Mouse (Mus musculus): ENCODE results near the gene Atp6v1a. TPM values are rescaled to one million over a fixed set of nuclear protein-coding genes. Genes with fewer than 3 reads are reported as not detected.

Atp6v1a gene
- total and polyA plus RNA-seq, 2 experiments from 2014 or later, result 161 to 183 TPM

GRCm38 (mm10) chr16:44163831-44164230 lies 24.3 kb upstream of the Atp6v1a start:
- Histone ChIP-seq H3K4me1 (ENCODE audit: insufficient read depth, low read length) (no peaks in the 10 kb centered on the region), H3K4me3 (ENCODE audit: low read length) (no peak overlapping the region), H3K4me2 (ENCODE audit: low read depth, low read length) (no peak overlapping the region), H3K9me3 (ENCODE audit: low read length) (no peaks in the 10 kb centered on the region), H3K9ac (replicated peaks; ENCODE audit: low read length) (no peak overlapping the region), H3K27me3 (ENCODE audit: insufficient read depth, low read length) (no peaks in the 10 kb centered on the region), H3K27ac (no peak overlapping the region), H3K36me3 (ENCODE audit: insufficient read depth, low read length) (peaks cover 3% of the 10 kb centered on the region; the same call in 1 of the 2 replicates)
- ATAC-seq (no peak), DNase-seq (ENCODE audit: low spot score) (no peak)
- no peak for TF ChIP-seq CTCF (IDR thresholded peaks at IDR 0.05; ENCODE audit: low read depth)
- WGBS, result 90% methylated on average over 2 of the region's 2 CpGs

GRCm38 (mm10) chr16:44159325-44159724 lies 19.8 kb upstream of the Atp6v1a start:
- Histone ChIP-seq H3K4me2 (ENCODE audit: low read depth, low read length) (no peak overlapping the region), H3K36me3 (ENCODE audit: insufficient read depth, low read length) (peaks cover 3% of the 10 kb centered on the region; the same call in 1 of the 2 replicates), H3K9ac (replicated peaks; ENCODE audit: low read length) (no peak overlapping the region), H3K27me3 (ENCODE audit: insufficient read depth, low read length) (no peaks in the 10 kb centered on the region), H3K9me3 (ENCODE audit: low read length) (no peaks in the 10 kb centered on the region), H3K4me3 (ENCODE audit: low read length) (no peak overlapping the region), H3K27ac (no peak overlapping the region), H3K4me1 (ENCODE audit: insufficient read depth, low read length) (no peaks in the 10 kb centered on the region)
- DNase-seq (ENCODE audit: low spot score) (no peak), ATAC-seq (no peak)
- TF ChIP-seq CTCF (IDR thresholded peaks at IDR 0.05; ENCODE audit: low read depth), result no peak
- WGBS, result 92% methylated on average over 7 of the region's 7 CpGs

GRCm38 (mm10) chr16:44154497-44155057 lies 15.1 kb upstream of the Atp6v1a start:
- ATAC-seq, result no peak
- H3K4me3 ChIP-seq (ENCODE audit: low read length), result no peak overlapping the region
- H3K9me3 ChIP-seq (ENCODE audit: low read length), result no peaks in the 10 kb centered on the region
- no peak overlapping the region for H3K9ac ChIP-seq (replicated peaks; ENCODE audit: low read length)
- peaks cover 3% of the 10 kb centered on the region; the same call in 1 of the 2 replicates for H3K36me3 ChIP-seq (ENCODE audit: insufficient read depth, low read length)
- WGBS, result 65% methylated on average over 6 of the region's 6 CpGs
- no peak for TF ChIP-seq CTCF (IDR thresholded peaks at IDR 0.05; ENCODE audit: low read depth)
- H3K4me2 ChIP-seq (ENCODE audit: low read depth, low read length), result no peak overlapping the region
- no peak overlapping the region for H3K27ac ChIP-seq
- no peaks in the 10 kb centered on the region for H3K4me1 ChIP-seq (ENCODE audit: insufficient read depth, low read length)
- H3K27me3 ChIP-seq (ENCODE audit: insufficient read depth, low read length), result no peaks in the 10 kb centered on the region
- DNase-seq (ENCODE audit: low spot score), result no peak

- Histone ChIP-seq H3K4me2 (ENCODE audit: low read depth, low read length) (no peak overlapping the region), H3K27ac (no peak overlapping the region), H3K27me3 (ENCODE audit: insufficient read depth, low read length) (no peaks in the 10 kb centered on the region), H3K9ac (replicated peaks; ENCODE audit: low read length) (no peak overlapping the region), H3K9me3 (ENCODE audit: low read length) (no peaks in the 10 kb centered on the region), H3K4me3 (ENCODE audit: low read length) (no peak overlapping the region), H3K36me3 (ENCODE audit: insufficient read depth, low read length) (no peaks in the 10 kb centered on the region), H3K4me1 (ENCODE audit: insufficient read depth, low read length) (no peaks in the 10 kb centered on the region)
- DNase-seq (ENCODE audit: low spot score), result peak; percentile 19
- no peak for ATAC-seq
- whole genome bisulfite sequencing, result 98% methylated on average over 1 of the region's 1 CpGs
- peak; percentile 63 for TF ChIP-seq CTCF (IDR thresholded peaks at IDR 0.05; ENCODE audit: low read depth)
Observed at GRCm38 (mm10) chr16:44149002-44149767, 9.7 kb upstream of the Atp6v1a start.

GRCm38 (mm10) chr16:44141483-44141882 lies 2.0 kb upstream of the Atp6v1a start:
- ATAC-seq (no peak), DNase-seq (ENCODE audit: low spot score) (peak; percentile 35)
- H3K27ac ChIP-seq, result no peak overlapping the region
- H3K4me2 ChIP-seq (ENCODE audit: low read depth, low read length), result peak overlapping the region; percentile 83
- no peak for TF ChIP-seq CTCF (IDR thresholded peaks at IDR 0.05; ENCODE audit: low read depth)
- H3K36me3 ChIP-seq (ENCODE audit: insufficient read depth, low read length), result no peaks in the 10 kb centered on the region
- no peak overlapping the region for H3K9ac ChIP-seq (replicated peaks; ENCODE audit: low read length)
- H3K4me3 ChIP-seq (ENCODE audit: low read length), result no peak overlapping the region
- 28% methylated on average over 6 of the region's 6 CpGs for WGBS
- no peaks in the 10 kb centered on the region for H3K27me3 ChIP-seq (ENCODE audit: insufficient read depth, low read length)
- no peaks in the 10 kb centered on the region for H3K9me3 ChIP-seq (ENCODE audit: low read length)
- peaks cover 7% of the 10 kb centered on the region; the same call in 1 of the 2 replicates for H3K4me1 ChIP-seq (ENCODE audit: insufficient read depth, low read length)

GRCm38 (mm10) chr16:44140186-44140787 lies 782 bp upstream of the Atp6v1a start:
- H3K9ac ChIP-seq (replicated peaks; ENCODE audit: low read length), result peak overlapping the region; percentile 92
- 1% methylated on average over 42 of the region's 44 CpGs for WGBS
- no peaks in the 10 kb centered on the region for H3K9me3 ChIP-seq (ENCODE audit: low read length)
- H3K27ac ChIP-seq, result peak overlapping the region; percentile 97
- no peaks in the 10 kb centered on the region for H3K27me3 ChIP-seq (ENCODE audit: insufficient read depth, low read length)
- H3K4me2 ChIP-seq (ENCODE audit: low read depth, low read length), result peak overlapping the region; percentile 83
- peak; percentile 68 for TF ChIP-seq CTCF (IDR thresholded peaks at IDR 0.05; ENCODE audit: low read depth)
- H3K4me1 ChIP-seq (ENCODE audit: insufficient read depth, low read length), result peaks cover 7% of the 10 kb centered on the region; the same call in 1 of the 2 replicates
- ATAC-seq (peak; percentile 62), DNase-seq (ENCODE audit: low spot score) (peak; percentile 83)
- peak overlapping the region; percentile 98 for H3K4me3 ChIP-seq (ENCODE audit: low read length)
- no peaks in the 10 kb centered on the region for H3K36me3 ChIP-seq (ENCODE audit: insufficient read depth, low read length)
